Mouse (Mus musculus) lung, adult 18-20 months (tissue): ENCODE data around the gene Por.

ENCODE experiments used
- DNase-seq, 2 experiments: peaks; one replicate each; pipeline ENCODE4 v3.0.0; 2022; ENCODE audit warnings: mixed read lengths in 2 of 2

Gene Por

GRCm38 (mm10) chr5:135657703-135658373, 12.0 kb upstream of the Por start:
- no peak for DNase-seq

GRCm38 (mm10) chr5:135659956-135660355, 9.9 kb upstream of the Por start:
- DNase-seq, result no peak

GRCm38 (mm10) chr5:135660535-135660934, 9.3 kb upstream of the Por start:
- DNase-seq, result no peak

GRCm38 (mm10) chr5:135666890-135667289, 2.9 kb upstream of the Por start:
- no peak for DNase-seq

- no peak for DNase-seq
These were observed 1.8 kb upstream of the Por start for GRCm38 (mm10) chr5:135668071-135668470.

GRCm38 (mm10) chr5:135670881-135671280, 1.0 kb downstream of the Por start:
- DNase-seq, result no peak

- peak; percentile 60 to 71 for DNase-seq
These were observed 2.7 kb downstream of the Por start for GRCm38 (mm10) chr5:135672509-135672908.

GRCm38 (mm10) chr5:135672980-135673379, 3.1 kb downstream of the Por start:
- peak in 1 of 2 experiments; percentile 44 for DNase-seq

GRCm38 (mm10) chr5:135674349-135674775, 4.5 kb downstream of the Por start:
- DNase-seq, result peak; percentile 43 to 71

- peak; percentile 91 to 95 for DNase-seq
These were observed 5.0 kb downstream of the Por start for GRCm38 (mm10) chr5:135674821-135675220.

- no peak for DNase-seq
These were observed 6.9 kb downstream of the Por start for GRCm38 (mm10) chr5:135676696-135677095.

GRCm38 (mm10) chr5:135677251-135677650, 7.4 kb downstream of the Por start:
- no peak for DNase-seq

GRCm38 (mm10) chr5:135678481-135678880, 8.6 kb downstream of the Por start:
- DNase-seq, result no peak

GRCm38 (mm10) chr5:135680967-135681545, 11.2 kb downstream of the Por start:
- DNase-seq, result no peak

- no peak for DNase-seq
These were observed 12.2 kb downstream of the Por start for GRCm38 (mm10) chr5:135682009-135682408.

GRCm38 (mm10) chr5:135682942-135683570, 13.2 kb downstream of the Por start:
- no peak for DNase-seq

- no peak for DNase-seq
These were observed 20.6 kb downstream of the Por start for GRCm38 (mm10) chr5:135690401-135690800.

- no peak for DNase-seq
These were observed 21.4 kb downstream of the Por start for GRCm38 (mm10) chr5:135691266-135691665.

GRCm38 (mm10) chr5:135693281-135693853, 23.5 kb downstream of the Por start:
- peak; percentile 85 to 90 for DNase-seq

- peak; percentile 75 to 84 for DNase-seq
These were observed 25.5 kb downstream of the Por start for GRCm38 (mm10) chr5:135695277-135695721.

- DNase-seq, result peak; percentile 44 to 65
These were observed 27.9 kb downstream of the Por start for GRCm38 (mm10) chr5:135697711-135698111.

- DNase-seq, result no peak
These were observed 31.8 kb downstream of the Por start for GRCm38 (mm10) chr5:135701601-135702000.

GRCm38 (mm10) chr5:135702190-135702589, 32.4 kb downstream of the Por start:
- no peak for DNase-seq
